8 mouse cellular contexts compared by ENCODE assay signal in the genomic region with DNA sequence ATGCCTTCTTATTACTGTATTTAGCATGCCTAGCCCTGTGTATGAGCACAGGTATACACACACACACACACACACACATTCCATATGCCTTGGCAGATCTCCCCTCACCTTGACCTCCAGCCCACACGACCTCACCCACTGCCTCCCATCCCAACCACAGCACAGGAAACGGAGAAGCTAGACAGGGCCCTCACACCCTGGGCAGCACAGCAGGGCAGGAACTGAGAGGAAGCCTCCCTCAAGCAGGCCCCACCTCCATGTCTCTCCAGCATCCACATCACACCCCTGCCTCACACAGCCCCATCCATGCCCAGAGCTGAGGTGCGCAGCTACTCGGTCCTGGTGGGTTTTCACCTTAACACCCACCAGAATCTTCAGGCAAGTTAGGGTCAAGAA. TPM values are rescaled to one million over a fixed set of nuclear protein-coding genes. Genes with fewer than 3 reads are reported as not detected.
DNase-seq lines count a peak whose midpoint lies in the region; ATAC-seq and TF ChIP-seq lines count a peak whose summit lies in the region.

No protein-coding gene starts in this region.

- peak; percentile 74 for ATAC-seq in CD4-positive, CD25-positive, alpha-beta regulatory T cell, adult 4 months
- peak; percentile 28; the same call in 1 of the 2 replicates for ATAC-seq in hindbrain, embryonic 15.5 days (ENCODE audit: low FRiP score, low read depth)
- ATAC-seq in liver, embryonic 13.5 days (ENCODE audit: low read depth), result peak; percentile 35; the same call in 1 of the 2 replicates

- peak overlapping the region; percentile 66 for H3K27ac ChIP-seq in cortical plate, adult 2 months (ENCODE audit: insufficient read depth, low read length)
- peak overlapping the region; percentile 52 for H3K27ac ChIP-seq in hindbrain, embryonic 15.5 days (replicated peaks)
- H3K27ac ChIP-seq in liver, embryonic 13.5 days, result 0 out of 2 replicates have a peak overlapping the region, but pooled peaks have one; percentile 36

- no peaks in the 10 kb centered on the region for H3K36me3 ChIP-seq in hindbrain, embryonic 15.5 days
- peaks cover 18% of the 10 kb centered on the region for H3K36me3 ChIP-seq in liver, embryonic 13.5 days

- no peak for DNase-seq in liver, embryonic 13.5 days
- DNase-seq in naive thymus-derived CD4-positive, alpha-beta T cell, adult 2 months (ENCODE audit: low read depth), result peak; percentile 75
- no peak for DNase-seq in ovary, postnatal 14 days (ENCODE audit: low spot score)
- no peak for DNase-seq in ovary, postnatal 10 days (ENCODE audit: low spot score)
- DNase-seq in left cerebral cortex, adult 8-10 months (ENCODE audit: low spot score in 2 of 2), result no peak

- WGBS in hindbrain, embryonic 15.5 days, result 48% methylated on average over 4 of the region's 4 CpGs
- 6% methylated on average over 4 of the region's 4 CpGs for WGBS in liver, embryonic 13.5 days (ENCODE audit: insufficient replicate concordance)

- 0 out of 2 replicates have a peak overlapping the region, but pooled peaks have one; percentile 31 for H3K9ac ChIP-seq in hindbrain, embryonic 15.5 days
- H3K9ac ChIP-seq in liver, embryonic 13.5 days, result peak overlapping the region; percentile 71; the same call in 1 of the 2 replicates

- TF ChIP-seq CTCF in cortical plate, adult 2 months (IDR thresholded peaks at IDR 0.05; ENCODE audit: extremely low read depth, insufficient read depth, low read length), result no peak

- H3K27me3 ChIP-seq in hindbrain, embryonic 15.5 days, result no peaks in the 10 kb centered on the region
- no peaks in the 10 kb centered on the region for H3K27me3 ChIP-seq in liver, embryonic 13.5 days

- H3K4me2 ChIP-seq in hindbrain, embryonic 15.5 days, result peak overlapping the region; percentile 43
- peak overlapping the region; percentile 79 for H3K4me2 ChIP-seq in liver, embryonic 13.5 days

- H3K9me3 ChIP-seq in hindbrain, embryonic 15.5 days, result no peaks in the 10 kb centered on the region
- peaks cover 8% of the 10 kb centered on the region for H3K9me3 ChIP-seq in liver, embryonic 13.5 days (replicated peaks)

- no peak for TF ChIP-seq POLR2A in cortical plate, adult 2 months (IDR thresholded peaks at IDR 0.05; ENCODE audit: extremely low read depth, insufficient read depth, low read length)

- H3K4me1 ChIP-seq in cortical plate, adult 2 months (ENCODE audit: control insufficient read depth, insufficient read depth, low read length), result 0 out of 2 replicates have a peak, but pooled peaks cover 1% of the 10 kb centered on the region
- peaks cover 38% of the 10 kb centered on the region for H3K4me1 ChIP-seq in hindbrain, embryonic 15.5 days (replicated peaks)
- peaks cover 32% of the 10 kb centered on the region for H3K4me1 ChIP-seq in liver, embryonic 13.5 days (replicated peaks)

- H3K4me3 ChIP-seq in cortical plate, adult 2 months (ENCODE audit: insufficient read depth, low read length), result peak overlapping the region; percentile 17
- peak overlapping the region; percentile 24 for H3K4me3 ChIP-seq in hindbrain, embryonic 15.5 days
- H3K4me3 ChIP-seq in liver, embryonic 13.5 days (replicated peaks), result peak overlapping the region; percentile 55

RNA-seq across cellular contexts. Expression of a gene that starts 0.9 kb away (rescaled TPM):
- 100 to 1,000 TPM in 1 of 2 experiments, 10 to 100 TPM in 1; 61.3 to 136 TPM for polyA plus RNA-seq in CD4-positive, CD25-positive, alpha-beta regulatory T cell, adult 4 months (2017; shearing (Covaris generic))
- 5.8 and 6.3 TPM in 2 replicates for polyA plus RNA-seq in cortical plate, adult 2 months (2012; rRNA removed)
- polyA plus RNA-seq in hindbrain, embryonic 15.5 days (2015; fragmentation: Nextera tagmentation; extraction: Ambion mirVana), result 21.5 and 42.1 TPM in 2 replicates
- polyA plus RNA-seq in liver, embryonic 13.5 days (2015; fragmentation: Nextera tagmentation; extraction: Ambion mirVana), result 7.0 and 7.2 TPM in 2 replicates
- total RNA-seq in left cerebral cortex, adult 8-10 months (2022), result 1 to 10 TPM; 4.2 to 8.9 (median 6.4) TPM

RNA-seq across cellular contexts. Expression of a gene that starts 30.5 kb away (rescaled TPM):
- polyA plus RNA-seq in CD4-positive, CD25-positive, alpha-beta regulatory T cell, adult 4 months (2017; shearing (Covaris generic)), result not detected
- 4.7 and 5.2 TPM in 2 replicates for polyA plus RNA-seq in cortical plate, adult 2 months (2012; rRNA removed)
- 2.4 and 2.6 TPM in 2 replicates for polyA plus RNA-seq in hindbrain, embryonic 15.5 days (2015; fragmentation: Nextera tagmentation; extraction: Ambion mirVana)
- polyA plus RNA-seq in liver, embryonic 13.5 days (2015; fragmentation: Nextera tagmentation; extraction: Ambion mirVana), result 1.1 and 1.3 TPM in 2 replicates
- 1 to 10 TPM; 4.9 to 5.4 (median 5.0) TPM for total RNA-seq in left cerebral cortex, adult 8-10 months (2022)

RNA-seq across cellular contexts. Expression of a gene that starts 53.8 kb away (rescaled TPM):
- polyA plus RNA-seq in CD4-positive, CD25-positive, alpha-beta regulatory T cell, adult 4 months (2017; shearing (Covaris generic)), result under 1 TPM in 1 of 2 experiments, not detected in 1; 0.10 TPM
- 59.2 and 65.2 TPM in 2 replicates for polyA plus RNA-seq in cortical plate, adult 2 months (2012; rRNA removed)
- polyA plus RNA-seq in hindbrain, embryonic 15.5 days (2015; fragmentation: Nextera tagmentation; extraction: Ambion mirVana), result 10.6 and 11.7 TPM in 2 replicates
- polyA plus RNA-seq in liver, embryonic 13.5 days (2015; fragmentation: Nextera tagmentation; extraction: Ambion mirVana), result 0.01 TPM in 1 of 2 replicates, not detected in the other
- total RNA-seq in left cerebral cortex, adult 8-10 months (2022), result 100 to 1,000 TPM; 136 to 151 (median 145) TPM

Comparison
In these comparisons a context has a peak if more than half of its experiments do, and no peak if none do; other contexts are left out.
1. RNA of a gene that starts 53.8 kb away (polyA plus RNA-seq): 59.2 to 65.2 TPM in cortical plate, adult 2 months and 10.6 to 11.7 TPM in hindbrain, embryonic 15.5 days; 0.10 TPM in CD4-positive, CD25-positive, alpha-beta regulatory T cell, adult 4 months and 0.01 TPM in liver, embryonic 13.5 days; every median in the first group is over 10 times any median in the second.
2. Peak in every context shown above with its lines, with median percentiles within 50 percentile points of each other: ATAC-seq, H3K27ac ChIP-seq and H3K4me3 ChIP-seq.